In the genomic region with DNA sequence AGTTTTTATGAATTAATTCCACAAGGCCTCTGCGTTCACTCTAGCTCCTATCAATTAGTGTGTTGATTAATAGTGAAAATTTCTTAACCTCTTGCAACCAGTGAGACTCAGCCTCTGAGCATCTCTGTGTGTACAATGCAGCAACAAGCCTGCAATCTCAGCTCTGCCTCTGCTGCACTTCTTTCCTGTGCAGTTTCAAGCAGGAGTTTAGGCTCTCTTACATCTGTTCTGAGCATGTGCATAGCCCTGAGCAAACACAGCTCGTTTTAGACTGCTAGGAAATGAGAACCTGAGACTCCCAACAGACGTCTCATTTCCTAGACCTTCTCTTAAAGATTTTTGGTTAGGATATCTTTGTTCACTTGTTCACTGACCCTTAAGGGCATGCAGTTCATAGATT, we compare ENCODE assay signal across 21 mouse cellular contexts.
"Had no signal": no experiment of that assay in that cellular context is flagged by ENCODE, and none has a peak within 500 bp of the region (broad histone marks: within the 10 kb centered on the region; RNA-seq: fewer than 3 reads in every experiment).

No protein-coding gene starts in this region.

- H3K27me3 ChIP-seq: kidney, embryonic 15.5 days; limb, embryonic 13.5 days; liver, embryonic 12.5 days; liver, embryonic 15.5 days; lung, embryonic 15.5 days; megakaryocyte, embryonic 14.5 days; midbrain, embryonic 12.5 days; midbrain, embryonic 15.5 days; neural tube, embryonic 12.5 days; neural tube, embryonic 15.5 days had no signal

- H3K36me3 ChIP-seq: limb, embryonic 10.5 days; liver, embryonic 12.5 days; liver, embryonic 15.5 days; lung, embryonic 15.5 days; midbrain, embryonic 15.5 days; neural tube, embryonic 12.5 days had no signal

- ATAC-seq: liver, embryonic 12.5 days; midbrain, embryonic 15.5 days had no signal

- DNase-seq: kidney, adult 8-10 months; kidney, postnatal 10 days; kidney, postnatal 36 days; layer of hippocampus, adult 9-11 months; liver; lung, adult 18-20 months; lung, postnatal 10 days; lung, postnatal 36 days; thymus, adult 18-20 months; thymus, postnatal 36 days had no signal

- H3K27ac ChIP-seq: kidney, embryonic 15.5 days; limb, embryonic 10.5 days; limb, embryonic 13.5 days; liver, embryonic 12.5 days; liver, embryonic 15.5 days; lung, embryonic 15.5 days; midbrain, embryonic 12.5 days; midbrain, embryonic 15.5 days; neural tube, embryonic 12.5 days; neural tube, embryonic 15.5 days had no signal

- H3K9ac ChIP-seq: kidney, embryonic 15.5 days; limb, embryonic 13.5 days; liver, embryonic 12.5 days; liver, embryonic 15.5 days; lung, embryonic 15.5 days; midbrain, embryonic 12.5 days; midbrain, embryonic 15.5 days; neural tube, embryonic 12.5 days; neural tube, embryonic 15.5 days had no signal

- H3K4me2 ChIP-seq: kidney, embryonic 15.5 days; limb, embryonic 13.5 days; liver, embryonic 12.5 days; liver, embryonic 15.5 days; lung, embryonic 15.5 days; midbrain, embryonic 12.5 days; midbrain, embryonic 15.5 days; neural tube, embryonic 12.5 days; neural tube, embryonic 15.5 days had no signal

- H3K9me3 ChIP-seq: kidney, embryonic 15.5 days; limb, embryonic 10.5 days; limb, embryonic 13.5 days; liver, embryonic 12.5 days; liver, embryonic 15.5 days; lung, embryonic 15.5 days; megakaryocyte, embryonic 14.5 days; midbrain, embryonic 12.5 days; midbrain, embryonic 15.5 days; neural tube, embryonic 12.5 days; neural tube, embryonic 15.5 days had no signal

- H3K4me3 ChIP-seq: kidney, embryonic 15.5 days; limb, embryonic 10.5 days; limb, embryonic 13.5 days; liver, embryonic 12.5 days; liver, embryonic 15.5 days; lung, embryonic 15.5 days; megakaryocyte, embryonic 14.5 days; midbrain, embryonic 12.5 days; midbrain, embryonic 15.5 days; neural tube, embryonic 12.5 days; neural tube, embryonic 15.5 days had no signal

- H3K4me1 ChIP-seq: kidney, embryonic 15.5 days; liver, embryonic 12.5 days; liver, embryonic 15.5 days; lung, embryonic 15.5 days; midbrain, embryonic 15.5 days; neural tube, embryonic 12.5 days; neural tube, embryonic 15.5 days had no signal
